Mouse (Mus musculus): ENCODE data around the gene B130006D01Rik.
"Not testable (repeated sequence)": the region's sequence is repeated elsewhere in the genome, so short reads cannot be mapped to it uniquely, and the experiment has no call there.

The B130006D01Rik gene

GRCm38 (mm10) chr11:95713811-95714241, 9.6 kb upstream of the B130006D01Rik start:
- DNase-seq: no peak

- DNase-seq: no peak
These were observed 9.0 kb upstream of the B130006D01Rik start for GRCm38 (mm10) chr11:95714411-95714810.

GRCm38 (mm10) chr11:95716136-95716535, 7.3 kb upstream of the B130006D01Rik start:
- DNase-seq: no peak

- no peak for DNase-seq
These were observed 4.0 kb upstream of the B130006D01Rik start for GRCm38 (mm10) chr11:95719356-95719755.

GRCm38 (mm10) chr11:95724466-95724865, 1.1 kb downstream of the B130006D01Rik start:
- no peak for DNase-seq

- no peak for DNase-seq
These were observed 2.8 kb downstream of the B130006D01Rik start for GRCm38 (mm10) chr11:95726156-95726555.

GRCm38 (mm10) chr11:95727947-95728346, 4.6 kb downstream of the B130006D01Rik start:
- DNase-seq: no peak

- no peak for DNase-seq
These were observed 5.8 kb downstream of the B130006D01Rik start for GRCm38 (mm10) chr11:95728916-95729907.

- DNase-seq: no peak
These were observed 11.1 kb downstream of the B130006D01Rik start for GRCm38 (mm10) chr11:95734485-95734884.

GRCm38 (mm10) chr11:95737811-95738210, 14.4 kb downstream of the B130006D01Rik start:
- DNase-seq: peak; percentile 34 to 55

GRCm38 (mm10) chr11:95744521-95744920, 21.1 kb downstream of the B130006D01Rik start:
- no peak for DNase-seq

GRCm38 (mm10) chr11:95746821-95747220, 23.4 kb downstream of the B130006D01Rik start:
- no peak for DNase-seq

- DNase-seq: no peak
These were observed 24.9 kb downstream of the B130006D01Rik start for GRCm38 (mm10) chr11:95748331-95748730.

- no peak for DNase-seq
These were observed 26.2 kb downstream of the B130006D01Rik start for GRCm38 (mm10) chr11:95749619-95750018.

- peak; percentile 74 to 94 for DNase-seq
These were observed 27.6 kb downstream of the B130006D01Rik start for GRCm38 (mm10) chr11:95750995-95751394.

GRCm38 (mm10) chr11:95755137-95755536, 31.8 kb downstream of the B130006D01Rik start:
- not testable (repeated sequence) for DNase-seq

GRCm38 (mm10) chr11:95760521-95760920, 37.1 kb downstream of the B130006D01Rik start:
- DNase-seq: no peak

- DNase-seq: no peak
These were observed 39.6 kb downstream of the B130006D01Rik start for GRCm38 (mm10) chr11:95762996-95763395.

GRCm38 (mm10) chr11:95764806-95765205, 41.4 kb downstream of the B130006D01Rik start:
- no peak for DNase-seq

- DNase-seq: no peak
These were observed 41.9 kb downstream of the B130006D01Rik start for GRCm38 (mm10) chr11:95765334-95765733.

- DNase-seq: peak in 1 of 2 experiments; percentile 69
These were observed 44.9 kb downstream of the B130006D01Rik start for GRCm38 (mm10) chr11:95768244-95768643.

GRCm38 (mm10) chr11:95769208-95769607, 45.8 kb downstream of the B130006D01Rik start:
- DNase-seq: no peak

GRCm38 (mm10) chr11:95770720-95771364, 47.5 kb downstream of the B130006D01Rik start:
- peak in 1 of 2 experiments; percentile 67 for DNase-seq

GRCm38 (mm10) chr11:95771665-95772064, 48.3 kb downstream of the B130006D01Rik start:
- DNase-seq: no peak
